Mouse (Mus musculus) limb, embryonic 14.5 days (tissue): Measurements from ENCODE around the gene Kdm7a. TPM values are rescaled to one million over a fixed set of nuclear protein-coding genes. Genes with fewer than 3 reads are reported as not detected.

ENCODE experiments used
- ATAC-seq: fragments of 200-750 bp; cut with Nextera tagmentation; 2 replicates; pipeline ENCODE4 v1.8.0; 2017; ENCODE audit warnings: low read depth, moderate number of reproducible peaks, moderate TSS enrichment; ENCODE audit not compliant: low FRiP score
- DNase-seq: peaks from one replicate; pipeline ENCODE4 v3.0.0-alpha.2; 2015; ENCODE audit warnings: low spot score
- H3K27ac ChIP-seq: fragments of 300-500 bp; sonication (generic); replicated peaks from 2 replicates; pipeline ENCODE4 v1.5.1; 2014; ENCODE audit warnings: low read depth, mild to moderate bottlenecking, low read length, moderate library complexity, mixed read lengths
- H3K27me3 ChIP-seq: fragments of 300-500 bp; sonication (generic); 2 replicates; pipeline ENCODE4 v1.6.1; 2014; ENCODE audit warnings: low read length, mixed read lengths; ENCODE audit not compliant: control insufficient read depth, insufficient read depth
- H3K36me3 ChIP-seq: fragments of 300-500 bp; sonication (generic); 2 replicates; pipeline ENCODE4 v1.6.1; 2014; ENCODE audit warnings: mild to moderate bottlenecking, low read length, moderate library complexity, mixed read lengths; ENCODE audit not compliant: control insufficient read depth, insufficient read depth
- H3K4me1 ChIP-seq: fragments of 300-500 bp; sonication (generic); 2 replicates; pipeline ENCODE4 v1.6.1; 2014; ENCODE audit warnings: antibody characterized with exemption, low read length, mixed read lengths; ENCODE audit not compliant: control insufficient read depth, insufficient read depth
- H3K4me2 ChIP-seq: fragments of 300-500 bp; sonication (generic); replicated peaks from 2 replicates; pipeline ENCODE4 v1.6.1; 2014; ENCODE audit warnings: low read depth, mild to moderate bottlenecking, low read length, moderate library complexity; ENCODE audit not compliant: severe bottlenecking
- H3K4me3 ChIP-seq: fragments of 300-500 bp; sonication (generic); replicated peaks from 2 replicates; pipeline ENCODE4 v1.5.1; 2014; ENCODE audit warnings: low read length
- H3K9ac ChIP-seq: fragments of 300-500 bp; sonication (generic); 2 replicates; pipeline ENCODE4 v1.6.1; 2014; ENCODE audit warnings: mild to moderate bottlenecking, low read depth, low read length, moderate library complexity; ENCODE audit not compliant: severe bottlenecking
- H3K9me3 ChIP-seq: fragments of 300-500 bp; sonication (generic); 2 replicates; pipeline ENCODE4 v1.6.1; 2016; ENCODE audit warnings: low read length; ENCODE audit not compliant: control insufficient read depth
- POLR2A ChIP-seq: fragments of 200-500 bp; IDR thresholded peaks from 2 replicates; pipeline ENCODE4 v1.8.0; 2012; ENCODE audit warnings: inconsistent platforms, mild to moderate bottlenecking, moderate library complexity, borderline replicate concordance; ENCODE audit not compliant: insufficient read depth, insufficient read length; ENCODE audit errors: extremely low read depth
- WGBS: fragments of 180-500 bp; shearing (Covaris S2); extraction: QIAGEN DNeasy Blood & Tissue Kit; methylation state at CpG from one replicate; pipeline ENCODE4 v1.1.7; 2014; 5-methylcytosine and 5-hydroxymethylcytosine counted together
- polyA plus RNA-seq, 2 experiments: library from polyadenylated mRNA; depleted of rRNA in 1 of 2; stranded (reverse) in 1 of 2; unstranded in 1 of 2; fragments of >200 nt; fragmentation: Nextera tagmentation in 1 of 2; extraction: Ambion mirVana in 1 of 2; gene quantifications; 2 replicates each; pipeline versions ENCODE4 v1.2.1 to v1.2.3; 2012 to 2014

Kdm7a gene
- polyA plus RNA-seq (2012; rRNA removed) (6.3 and 6.8 TPM in 2 replicates), polyA plus RNA-seq (2014; fragmentation: Nextera tagmentation; extraction: Ambion mirVana) (6.4 and 7.5 TPM in 2 replicates)

GRCm38 (mm10) chr6:39206581-39207461, at the start of gene Kdm7a:
Gene Kdm7a, minus strand, starts transcription at chr6:39206789.
- no peaks in the 10 kb centered on the region for H3K36me3 ChIP-seq
- H3K4me1 ChIP-seq: no peaks in the 10 kb centered on the region; the same call in 1 of the 2 replicates
- peak; percentile 57; the same call in 1 of the 2 replicates for TF ChIP-seq POLR2A
- H3K4me2 ChIP-seq: peak within 1 kb of the TSS; percentile 62
- H3K27ac ChIP-seq: peak within 1 kb of the TSS; percentile 98
- 6% methylated on average over 62 of the region's 124 CpGs for WGBS
- no peaks in the 10 kb centered on the region for H3K9me3 ChIP-seq
- ATAC-seq: peak; percentile 85
- peak within 1 kb of the TSS; percentile 98 for H3K9ac ChIP-seq
- DNase-seq: peak; percentile 94
- H3K27me3 ChIP-seq: no peaks in the 10 kb centered on the region
- peak within 1 kb of the TSS; percentile 97 for H3K4me3 ChIP-seq

GRCm38 (mm10) chr6:39255271-39255670, 48.7 kb upstream of the Kdm7a start:
- H3K27me3 ChIP-seq: no peaks in the 10 kb centered on the region
- H3K9me3 ChIP-seq: no peaks in the 10 kb centered on the region
- H3K27ac ChIP-seq: no peak overlapping the region
- TF ChIP-seq POLR2A: no peak
- H3K9ac ChIP-seq: no peak overlapping the region
- ATAC-seq (no peak), DNase-seq (peak; percentile 55)
- peaks cover 29% of the 10 kb centered on the region for H3K4me1 ChIP-seq
- H3K4me3 ChIP-seq: no peak overlapping the region
- no peaks in the 10 kb centered on the region for H3K36me3 ChIP-seq
- WGBS: 33% methylated on average over 8 of the region's 8 CpGs
- H3K4me2 ChIP-seq: no peak overlapping the region

DNA sequence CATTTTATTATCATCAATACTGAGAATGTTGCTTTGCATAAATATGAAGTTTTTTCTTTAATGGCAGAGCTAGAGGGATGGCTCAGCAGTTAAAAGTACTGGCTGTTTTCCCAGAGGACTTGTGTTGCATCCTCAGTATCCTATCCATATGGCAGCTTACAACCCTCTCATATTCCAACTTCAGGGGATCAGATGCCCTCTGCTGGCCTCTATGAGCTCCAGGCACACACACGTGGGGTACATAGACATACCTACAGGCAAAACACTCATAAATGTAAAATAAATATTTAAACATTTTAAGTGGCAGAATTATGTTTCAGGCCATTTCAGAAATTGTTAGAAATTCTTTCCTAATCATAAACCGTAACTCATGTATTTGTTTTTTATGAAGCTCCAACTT, 43.5 kb upstream of the Kdm7a start:
- Histone ChIP-seq H3K27ac (no peak overlapping the region), H3K27me3 (no peaks in the 10 kb centered on the region), H3K4me3 (no peak overlapping the region), H3K4me1 (peaks cover 7% of the 10 kb centered on the region; the same call in 1 of the 2 replicates), H3K9ac (no peak overlapping the region), H3K9me3 (no peaks in the 10 kb centered on the region), H3K36me3 (no peaks in the 10 kb centered on the region), H3K4me2 (no peak overlapping the region)
- DNase-seq (no peak), ATAC-seq (no peak)
- TF ChIP-seq POLR2A: no peak
- 82% methylated on average over 2 of the region's 2 CpGs for WGBS

- DNase-seq (no peak), ATAC-seq (no peak)
- Histone ChIP-seq H3K27me3 (no peaks in the 10 kb centered on the region), H3K36me3 (no peaks in the 10 kb centered on the region), H3K4me1 (peaks cover 5% of the 10 kb centered on the region; the same call in 1 of the 2 replicates), H3K4me2 (no peak overlapping the region), H3K9ac (no peak overlapping the region), H3K27ac (no peak overlapping the region), H3K4me3 (no peak overlapping the region), H3K9me3 (no peaks in the 10 kb centered on the region)
- TF ChIP-seq POLR2A: no peak
- WGBS: 50% methylated on average over 16 of the region's 16 CpGs
Measured at GRCm38 (mm10) chr6:39249176-39249770, 42.7 kb upstream of the Kdm7a start.

GRCm38 (mm10) chr6:39244066-39244465, 37.5 kb upstream of the Kdm7a start:
- no peaks in the 10 kb centered on the region for H3K9me3 ChIP-seq
- ATAC-seq: no peak
- TF ChIP-seq POLR2A: no peak
- peaks cover 26% of the 10 kb centered on the region for H3K4me1 ChIP-seq
- peak overlapping the region; percentile 16 for H3K4me2 ChIP-seq
- no peak overlapping the region for H3K9ac ChIP-seq
- DNase-seq: no peak
- H3K27ac ChIP-seq: peak overlapping the region; percentile 90; the same call in 1 of the 2 replicates
- no peaks in the 10 kb centered on the region for H3K27me3 ChIP-seq
- no peaks in the 10 kb centered on the region for H3K36me3 ChIP-seq
- H3K4me3 ChIP-seq: no peak overlapping the region
- 43% methylated on average over 9 of the region's 9 CpGs for WGBS
